Mouse (Mus musculus): Measurements from ENCODE around the gene Tmem132a. TPM values are rescaled to one million over a fixed set of nuclear protein-coding genes. Genes with fewer than 3 reads are reported as not detected.

The Tmem132a gene
- polyA plus RNA-seq, 1 experiment from 2014 or later = 32.3 TPM

DNA sequence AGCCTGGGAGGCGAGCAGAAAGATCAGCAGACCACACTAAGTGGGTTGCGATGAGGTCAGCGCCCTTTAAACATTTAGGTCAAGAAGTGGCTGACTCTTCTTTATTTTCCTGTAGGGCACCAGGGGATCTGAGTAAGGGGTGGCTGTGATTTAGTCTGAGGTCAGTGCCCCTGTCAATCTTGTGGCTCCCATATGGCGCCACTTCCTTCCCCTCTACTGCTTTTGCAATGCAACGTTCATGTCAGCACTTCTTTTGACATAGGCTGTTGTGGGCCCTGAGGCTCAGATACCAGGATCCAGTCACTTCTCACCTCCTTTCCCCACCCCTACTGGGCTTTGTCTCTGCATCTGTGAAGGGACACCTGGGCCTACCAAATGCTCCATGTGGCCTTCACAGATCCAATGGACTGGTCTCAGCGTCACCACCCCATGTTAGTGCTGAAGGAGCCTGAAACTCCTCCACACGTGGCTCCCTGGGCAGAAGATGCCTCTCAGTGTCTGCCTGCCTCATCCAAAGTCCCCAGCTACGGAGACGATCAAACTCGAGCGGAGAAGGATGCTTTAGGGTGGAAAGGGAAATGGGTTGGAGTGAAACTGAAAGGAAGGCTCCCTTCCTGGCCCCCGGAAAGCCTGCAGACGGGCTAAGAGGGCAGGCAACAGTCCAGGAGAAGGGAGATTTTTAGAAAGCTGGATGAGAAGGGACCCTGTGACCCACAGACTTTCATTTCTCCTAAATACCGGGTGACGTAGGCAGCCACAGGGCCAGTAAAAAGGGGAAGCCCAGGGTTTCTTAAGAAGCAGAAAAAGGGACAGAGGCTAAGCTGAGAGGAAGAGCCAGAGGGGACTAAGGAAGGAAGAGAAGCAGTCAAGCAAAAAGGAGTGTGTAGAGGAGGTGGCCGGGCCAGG, 27.8 kb downstream of the Tmem132a start:
- H3K9me3 ChIP-seq (ENCODE audit: control insufficient read depth, low read length) = no peaks in the 10 kb centered on the region
- H3K27me3 ChIP-seq (replicated peaks; ENCODE audit: control insufficient read depth, insufficient read depth, low read length) = no peaks in the 10 kb centered on the region; the same call in 1 of the 2 replicates
- H3K36me3 ChIP-seq (ENCODE audit: control insufficient read depth, insufficient read depth, low read length) = no peaks in the 10 kb centered on the region
- 60% methylated on average over 16 of the region's 16 CpGs for WGBS
- no peak overlapping the region for H3K9ac ChIP-seq (ENCODE audit: low read depth, low read length)
- no peak overlapping the region for H3K4me3 ChIP-seq (ENCODE audit: low read length)
- H3K4me1 ChIP-seq (ENCODE audit: control insufficient read depth, insufficient read depth, low read length) = no peaks in the 10 kb centered on the region
- no peak overlapping the region for H3K4me2 ChIP-seq (ENCODE audit: low read depth, low read length)
- ATAC-seq = no peak; the same call in 1 of the 2 replicates
- H3K27ac ChIP-seq (ENCODE audit: low read length) = no peak overlapping the region

DNA sequence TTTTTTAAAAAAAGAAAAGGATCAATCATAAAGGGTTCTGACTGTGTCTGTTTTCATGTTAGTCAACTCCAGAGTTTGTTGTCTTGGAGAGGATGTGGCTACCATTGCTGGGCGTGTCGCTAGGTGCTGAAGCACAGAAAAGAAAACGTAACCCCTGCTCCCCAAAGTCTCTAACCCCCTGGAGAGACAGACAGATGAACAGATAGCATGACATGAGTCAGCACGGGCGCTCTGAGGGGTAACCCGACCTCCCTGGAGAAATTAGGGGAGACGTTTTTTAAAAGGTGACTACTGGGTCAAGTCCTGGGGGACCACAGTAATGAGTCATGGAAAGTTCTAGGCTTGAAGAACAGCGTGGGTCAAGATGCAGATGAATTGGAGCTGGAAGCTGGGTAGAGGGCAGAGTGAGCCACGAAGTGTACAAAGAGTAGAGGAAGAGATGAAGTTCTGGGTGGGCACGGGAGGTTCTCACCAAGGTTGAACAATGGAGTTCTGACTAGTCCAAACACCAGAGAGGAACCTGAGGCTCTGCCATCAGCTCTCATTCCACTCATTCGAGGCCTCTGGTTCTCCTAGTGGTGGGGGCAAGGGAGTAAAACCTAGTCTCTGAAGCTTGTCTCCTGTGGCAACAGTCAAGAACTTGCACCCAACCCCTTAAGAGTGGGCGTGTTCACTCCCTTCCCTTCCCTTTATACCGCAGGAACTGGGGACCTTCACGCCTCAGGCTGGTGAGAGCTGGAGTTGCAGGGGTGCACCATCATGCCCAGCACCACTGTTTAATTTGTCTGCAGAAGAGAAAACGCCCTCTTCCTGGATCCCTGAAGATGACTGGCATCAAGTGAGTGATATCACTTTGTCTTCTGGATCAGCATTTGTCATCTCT, 30.5 kb downstream of the Tmem132a start, which contains the start of gene Slc15a3:
Slc15a3 (plus strand) TSS at position 718 of the 883 bp plus-strand sequence.
- H3K4me2 ChIP-seq (ENCODE audit: low read depth, low read length) = no peak within 1 kb of the TSS
- no peak within 1 kb of the TSS for H3K9ac ChIP-seq (ENCODE audit: low read depth, low read length)
- H3K27ac ChIP-seq (ENCODE audit: low read length) = no peak within 1 kb of the TSS
- H3K4me1 ChIP-seq (ENCODE audit: control insufficient read depth, insufficient read depth, low read length) = no peaks in the 10 kb centered on the region
- H3K4me3 ChIP-seq (ENCODE audit: low read length) = no peak within 1 kb of the TSS
- no peak for ATAC-seq
- WGBS = 80% methylated on average over 15 of the region's 15 CpGs
- no peaks in the 10 kb centered on the region for H3K9me3 ChIP-seq (ENCODE audit: control insufficient read depth, low read length)
- H3K27me3 ChIP-seq (replicated peaks; ENCODE audit: control insufficient read depth, insufficient read depth, low read length) = no peaks in the 10 kb centered on the region; the same call in 1 of the 2 replicates
- no peaks in the 10 kb centered on the region for H3K36me3 ChIP-seq (ENCODE audit: control insufficient read depth, insufficient read depth, low read length)

DNA sequence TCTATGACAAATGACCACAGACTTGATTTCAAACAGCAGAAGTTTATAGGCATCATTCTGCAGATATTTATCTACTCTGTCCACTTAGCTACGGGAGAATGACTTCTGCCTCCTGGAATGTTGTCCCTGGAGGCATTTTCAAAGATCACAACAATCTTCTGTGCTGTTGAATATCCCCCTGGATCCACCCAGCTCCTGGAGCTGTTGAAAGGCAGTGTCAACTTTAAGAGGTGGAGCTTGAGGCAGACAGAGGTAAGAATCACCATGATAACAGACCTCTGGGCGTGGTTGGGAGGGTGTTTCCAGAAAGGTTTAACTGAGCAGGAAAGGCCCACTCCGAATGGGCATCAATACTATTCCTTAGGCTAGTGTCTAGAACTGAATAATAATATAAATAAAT, 34.1 kb downstream of the Tmem132a start:
- no peak overlapping the region for H3K9ac ChIP-seq (ENCODE audit: low read depth, low read length)
- no peak for ATAC-seq
- no peaks in the 10 kb centered on the region for H3K27me3 ChIP-seq (replicated peaks; ENCODE audit: control insufficient read depth, insufficient read depth, low read length)
- H3K4me2 ChIP-seq (ENCODE audit: low read depth, low read length) = no peak overlapping the region
- H3K27ac ChIP-seq (ENCODE audit: low read length) = no peak overlapping the region
- H3K9me3 ChIP-seq (ENCODE audit: control insufficient read depth, low read length) = no peaks in the 10 kb centered on the region
- H3K36me3 ChIP-seq (ENCODE audit: control insufficient read depth, insufficient read depth, low read length) = no peaks in the 10 kb centered on the region
- H3K4me3 ChIP-seq (ENCODE audit: low read length) = no peak overlapping the region
- H3K4me1 ChIP-seq (ENCODE audit: control insufficient read depth, insufficient read depth, low read length) = no peaks in the 10 kb centered on the region
- WGBS = 37% methylated on average over 3 of the region's 3 CpGs

DNA sequence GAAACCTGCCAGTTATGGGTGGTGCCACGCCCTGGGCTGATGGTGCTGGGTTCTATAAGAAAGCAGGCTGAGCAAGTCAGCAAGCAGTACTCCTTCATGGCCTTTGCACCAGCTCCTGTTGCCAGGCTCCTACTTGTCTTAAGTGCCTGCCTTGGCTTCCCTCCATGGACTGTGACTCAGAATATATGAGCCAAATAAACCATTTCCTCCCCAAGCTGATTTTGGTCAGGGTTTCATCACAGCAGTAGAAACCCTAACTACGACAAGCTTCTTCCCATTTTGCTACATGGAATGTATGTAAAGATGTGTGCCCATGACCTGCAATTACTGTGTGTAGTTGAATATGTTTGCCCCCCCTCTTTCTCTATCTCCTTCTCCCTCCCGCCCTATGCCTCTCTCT, 36.1 kb downstream of the Tmem132a start:
- WGBS = 74% methylated on average over 3 of the region's 3 CpGs
- H3K27ac ChIP-seq (ENCODE audit: low read length) = no peak overlapping the region
- no peak overlapping the region for H3K4me3 ChIP-seq (ENCODE audit: low read length)
- ATAC-seq = no peak
- H3K4me2 ChIP-seq (ENCODE audit: low read depth, low read length) = no peak overlapping the region
- H3K4me1 ChIP-seq (ENCODE audit: control insufficient read depth, insufficient read depth, low read length) = no peaks in the 10 kb centered on the region
- H3K27me3 ChIP-seq (replicated peaks; ENCODE audit: control insufficient read depth, insufficient read depth, low read length) = no peaks in the 10 kb centered on the region
- H3K36me3 ChIP-seq (ENCODE audit: control insufficient read depth, insufficient read depth, low read length) = no peaks in the 10 kb centered on the region
- H3K9me3 ChIP-seq (ENCODE audit: control insufficient read depth, low read length) = no peaks in the 10 kb centered on the region
- H3K9ac ChIP-seq (ENCODE audit: low read depth, low read length) = no peak overlapping the region

DNA sequence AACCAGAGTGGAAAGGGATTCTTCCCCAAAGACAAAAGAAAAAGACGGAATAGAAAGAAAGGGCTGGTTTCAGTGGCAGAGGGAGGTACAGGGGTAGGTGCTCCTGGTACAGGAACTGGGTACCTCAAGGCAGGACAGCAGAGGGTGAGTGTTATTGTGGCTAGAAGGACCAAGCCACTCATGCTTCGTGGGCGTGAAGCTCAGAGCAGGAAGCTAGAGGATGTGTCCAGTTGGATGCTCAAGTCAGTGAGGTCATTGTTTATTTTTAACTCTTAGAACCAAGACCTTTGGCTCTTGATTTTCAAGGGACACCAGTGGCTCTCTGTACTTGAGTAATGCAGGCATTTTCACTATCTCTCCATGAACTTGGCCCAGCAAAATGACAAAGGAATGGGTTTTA, 37.7 kb downstream of the Tmem132a start:
- Histone ChIP-seq H3K4me1 (ENCODE audit: control insufficient read depth, insufficient read depth, low read length) (no peaks in the 10 kb centered on the region), H3K4me2 (ENCODE audit: low read depth, low read length) (no peak overlapping the region), H3K27me3 (replicated peaks; ENCODE audit: control insufficient read depth, insufficient read depth, low read length) (no peaks in the 10 kb centered on the region), H3K27ac (ENCODE audit: low read length) (no peak overlapping the region), H3K9me3 (ENCODE audit: control insufficient read depth, low read length) (no peaks in the 10 kb centered on the region), H3K9ac (ENCODE audit: low read depth, low read length) (no peak overlapping the region), H3K36me3 (ENCODE audit: control insufficient read depth, insufficient read depth, low read length) (no peaks in the 10 kb centered on the region), H3K4me3 (ENCODE audit: low read length) (no peak overlapping the region)
- no peak for ATAC-seq
- WGBS = 77% methylated on average over 3 of the region's 3 CpGs

DNA sequence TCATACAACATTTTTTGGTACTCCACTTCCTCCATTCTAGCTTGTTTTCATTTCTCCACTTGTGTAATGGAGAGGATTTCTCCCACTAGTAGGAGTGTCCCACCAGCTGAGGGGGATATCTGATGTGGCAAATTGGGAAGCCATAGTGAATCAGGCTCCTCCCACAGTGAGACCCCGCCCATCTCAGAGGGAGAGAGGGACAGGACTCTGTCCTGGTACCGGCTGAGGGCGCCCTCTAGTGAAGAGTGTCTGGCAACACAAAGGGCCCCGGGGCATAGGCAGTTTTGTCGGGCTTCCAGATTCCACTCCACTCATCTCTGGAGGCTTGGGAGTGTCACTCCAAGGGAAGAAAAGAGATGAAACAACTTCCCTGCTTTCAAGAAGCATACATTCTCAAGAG, 38.3 kb downstream of the Tmem132a start:
- ATAC-seq = no peak
- Histone ChIP-seq H3K27ac (ENCODE audit: low read length) (no peak overlapping the region), H3K36me3 (ENCODE audit: control insufficient read depth, insufficient read depth, low read length) (no peaks in the 10 kb centered on the region), H3K4me2 (ENCODE audit: low read depth, low read length) (no peak overlapping the region), H3K9ac (ENCODE audit: low read depth, low read length) (no peak overlapping the region), H3K9me3 (ENCODE audit: control insufficient read depth, low read length) (no peaks in the 10 kb centered on the region), H3K4me3 (ENCODE audit: low read length) (no peak overlapping the region), H3K27me3 (replicated peaks; ENCODE audit: control insufficient read depth, insufficient read depth, low read length) (no peaks in the 10 kb centered on the region), H3K4me1 (ENCODE audit: control insufficient read depth, insufficient read depth, low read length) (no peaks in the 10 kb centered on the region)
- 8% methylated on average over 5 of the region's 5 CpGs for WGBS

GRCm38 (mm10) chr19:10829436-10830175, 40.1 kb downstream of the Tmem132a start, which contains the start of gene Cd6:
Gene Cd6 (minus strand): TSS chr19:10830058.
- Histone ChIP-seq H3K4me2 (ENCODE audit: low read depth, low read length) (no peak within 1 kb of the TSS), H3K4me3 (ENCODE audit: low read length) (no peak within 1 kb of the TSS), H3K4me1 (ENCODE audit: control insufficient read depth, insufficient read depth, low read length) (no peaks in the 10 kb centered on the region), H3K9ac (ENCODE audit: low read depth, low read length) (no peak within 1 kb of the TSS), H3K27me3 (replicated peaks; ENCODE audit: control insufficient read depth, insufficient read depth, low read length) (no peaks in the 10 kb centered on the region), H3K36me3 (ENCODE audit: control insufficient read depth, insufficient read depth, low read length) (no peaks in the 10 kb centered on the region), H3K27ac (ENCODE audit: low read length) (no peak within 1 kb of the TSS), H3K9me3 (ENCODE audit: control insufficient read depth, low read length) (no peaks in the 10 kb centered on the region)
- WGBS = 88% methylated on average over 16 of the region's 16 CpGs
- ATAC-seq = no peak

GRCm38 (mm10) chr19:10828321-10828720, 41.4 kb downstream of the Tmem132a start:
- ATAC-seq = no peak
- Histone ChIP-seq H3K4me3 (ENCODE audit: low read length) (no peak overlapping the region), H3K4me2 (ENCODE audit: low read depth, low read length) (no peak overlapping the region), H3K9me3 (ENCODE audit: control insufficient read depth, low read length) (no peaks in the 10 kb centered on the region), H3K36me3 (ENCODE audit: control insufficient read depth, insufficient read depth, low read length) (no peaks in the 10 kb centered on the region), H3K9ac (ENCODE audit: low read depth, low read length) (no peak overlapping the region), H3K27me3 (replicated peaks; ENCODE audit: control insufficient read depth, insufficient read depth, low read length) (no peaks in the 10 kb centered on the region), H3K27ac (ENCODE audit: low read length) (no peak overlapping the region), H3K4me1 (ENCODE audit: control insufficient read depth, insufficient read depth, low read length) (no peaks in the 10 kb centered on the region)
- WGBS = 89% methylated on average over 5 of the region's 5 CpGs

- Histone ChIP-seq H3K36me3 (ENCODE audit: control insufficient read depth, insufficient read depth, low read length) (no peaks in the 10 kb centered on the region), H3K4me1 (ENCODE audit: control insufficient read depth, insufficient read depth, low read length) (no peaks in the 10 kb centered on the region), H3K4me3 (ENCODE audit: low read length) (no peak overlapping the region), H3K27me3 (replicated peaks; ENCODE audit: control insufficient read depth, insufficient read depth, low read length) (no peaks in the 10 kb centered on the region), H3K27ac (ENCODE audit: low read length) (no peak overlapping the region), H3K9me3 (ENCODE audit: control insufficient read depth, low read length) (no peaks in the 10 kb centered on the region), H3K9ac (ENCODE audit: low read depth, low read length) (no peak overlapping the region), H3K4me2 (ENCODE audit: low read depth, low read length) (no peak overlapping the region)
- no peak for ATAC-seq
- WGBS = 74% methylated on average over 7 of the region's 7 CpGs
Observed at GRCm38 (mm10) chr19:10824061-10824460, 45.7 kb downstream of the Tmem132a start.

All from intestine, embryonic 16.5 days (tissue).